Mouse (Mus musculus) bone marrow, adult 2 months (tissue): ENCODE results near the gene 9430097D07Rik.

ENCODE experiments used
- CTCF ChIP-seq: fragments of 200-500 bp; IDR thresholded peaks from 2 replicates; pipeline ENCODE4 v1.5.1; 2011; ENCODE audit warnings: low read length, control low read depth; ENCODE audit not compliant: control insufficient read depth, insufficient read depth
- POLR2A ChIP-seq: fragments of 200-500 bp; IDR thresholded peaks from 2 replicates; pipeline ENCODE4 v1.6.1; 2011; ENCODE audit warnings: low read depth, mild to moderate bottlenecking, control low read depth, low read length, borderline replicate concordance; ENCODE audit not compliant: control insufficient read depth

DNA sequence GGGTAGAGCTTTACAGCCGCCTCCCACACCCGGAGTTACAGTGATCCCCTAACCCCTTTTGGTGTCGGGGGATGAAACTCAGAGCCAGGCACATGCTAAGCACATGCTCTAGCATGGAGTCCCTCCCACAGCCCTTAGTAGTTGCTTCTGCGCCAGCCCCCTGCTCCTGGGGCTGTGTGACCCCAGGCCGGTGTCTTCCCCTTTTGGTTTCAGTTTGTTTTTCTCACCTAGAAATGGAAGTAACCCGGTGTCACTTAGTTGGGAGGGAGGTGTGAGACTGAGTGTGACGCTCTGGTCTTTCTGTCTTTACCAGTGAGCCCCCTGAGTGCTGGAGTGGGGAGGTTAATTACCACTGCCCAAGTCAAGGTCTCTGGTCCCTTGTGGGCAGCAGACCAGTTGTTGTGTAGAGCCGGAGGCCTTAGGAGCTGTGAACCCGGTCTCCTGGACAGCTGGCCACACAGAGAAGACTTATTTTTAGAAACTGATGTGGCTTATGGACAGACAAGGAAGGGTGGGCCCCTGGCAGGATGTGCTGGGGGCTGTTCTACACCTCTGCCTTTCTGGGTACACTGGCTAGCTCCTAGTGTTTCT, 12.3 kb upstream of the 9430097D07Rik start:
- no peak for TF ChIP-seq POLR2A
- no peak for TF ChIP-seq CTCF
